Mouse (Mus musculus): ENCODE results near the gene Ccdc62.
A peak's percentile ranks its signal among the peaks of the same experiment; 100 is the strongest.

Gene Ccdc62

DNA sequence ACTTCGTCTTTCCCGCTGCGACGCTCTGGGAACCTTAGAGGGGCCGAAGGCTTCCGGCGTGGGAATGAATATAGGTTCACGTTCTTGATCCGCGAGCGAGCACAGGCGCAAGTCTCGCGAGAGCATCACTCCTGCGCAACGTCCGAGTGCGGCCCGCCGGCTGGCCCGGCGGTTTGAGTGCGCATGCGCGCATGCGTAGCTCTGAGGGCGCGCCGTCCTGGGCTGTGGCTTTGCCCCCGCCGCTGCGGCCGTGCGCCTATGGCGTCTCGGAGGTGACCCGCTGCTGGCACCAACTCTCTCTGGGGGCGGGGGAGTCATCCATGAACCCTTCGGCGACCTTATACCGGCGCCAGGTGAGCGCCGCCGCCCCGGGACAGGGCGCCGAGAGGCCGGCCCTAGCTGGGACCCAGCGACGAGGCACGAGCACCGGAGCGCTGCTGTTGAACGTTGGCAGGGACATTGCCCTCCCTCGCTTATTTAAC, at the start of gene Ccdc62:
Ccdc62 (plus strand) TSS at position 172 of the 482 bp plus-strand sequence.
- DNase-seq (ENCODE audit: low spot score in 2 of 2) = peak; percentile 89 to 97

- DNase-seq (ENCODE audit: low spot score in 2 of 2) = no peak
These were observed 49.7 kb upstream of the Ccdc62 start for GRCm38 (mm10) chr5:123880778-123881177.

- no peak for DNase-seq (ENCODE audit: low spot score in 2 of 2)
These were observed 46.6 kb upstream of the Ccdc62 start for GRCm38 (mm10) chr5:123883891-123884290.

DNA sequence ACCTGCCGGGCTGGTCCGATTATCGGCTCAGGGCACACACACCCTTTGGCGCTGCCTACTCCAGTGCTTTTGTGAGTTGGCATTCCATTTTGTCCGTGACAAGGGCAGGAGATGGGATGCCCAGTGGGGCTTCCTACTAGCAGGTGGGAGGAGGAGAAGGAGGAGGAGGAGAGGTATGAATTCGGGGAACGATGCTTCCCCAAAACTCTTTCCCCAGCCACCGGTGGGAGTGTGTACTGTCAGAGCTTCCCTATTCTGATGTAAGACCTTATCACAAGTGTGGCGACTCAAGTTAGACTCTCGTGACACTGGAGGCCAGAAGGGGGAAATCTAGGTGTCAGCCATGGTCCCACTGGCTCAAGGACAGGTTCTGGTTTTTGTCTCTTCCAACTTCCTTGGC, 46.1 kb upstream of the Ccdc62 start:
- DNase-seq (ENCODE audit: low spot score in 2 of 2) = no peak

DNA sequence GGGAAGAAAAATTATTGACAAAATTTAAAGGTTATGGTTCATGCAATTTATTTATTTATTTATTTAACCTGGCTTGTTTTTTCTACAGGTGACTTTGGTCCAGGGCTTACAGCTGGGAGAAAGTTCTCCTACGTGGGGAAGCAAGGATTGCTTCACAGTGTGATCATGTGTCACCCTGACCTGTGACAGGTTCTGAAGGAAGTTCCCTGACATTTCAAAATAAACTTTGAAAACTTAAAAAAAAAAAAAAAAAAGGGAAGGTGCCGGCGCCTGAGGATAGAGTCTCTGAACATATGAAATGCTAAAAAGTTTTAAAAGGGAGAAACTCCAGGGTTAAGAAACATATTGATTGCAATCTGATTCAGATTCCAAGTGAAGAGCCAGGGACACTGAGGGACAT, 44.1 kb upstream of the Ccdc62 start:
- no peak for DNase-seq (ENCODE audit: low spot score in 2 of 2)

DNA sequence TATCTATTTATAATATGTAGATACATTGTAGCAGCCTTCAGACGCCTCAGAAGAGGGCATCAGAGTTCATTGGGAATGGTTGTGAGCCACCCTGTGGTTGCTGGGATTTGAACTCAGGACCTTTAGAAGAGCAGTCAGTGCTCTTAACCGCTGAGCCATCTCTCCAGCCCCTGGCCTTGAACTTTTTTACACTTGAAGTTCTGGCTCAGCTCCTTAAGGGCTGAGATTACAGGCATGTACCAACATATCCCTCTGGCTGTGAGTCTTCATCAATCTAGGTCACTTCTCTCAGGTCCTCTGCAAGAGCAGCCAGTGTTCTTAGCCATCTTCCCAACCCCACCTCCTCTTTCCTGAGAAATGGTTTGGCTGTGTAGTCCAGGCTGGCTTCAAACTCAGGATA, 40.2 kb upstream of the Ccdc62 start:
- no peak for DNase-seq (ENCODE audit: low spot score in 2 of 2)

GRCm38 (mm10) chr5:123890987-123891386, 39.5 kb upstream of the Ccdc62 start:
- DNase-seq (ENCODE audit: low spot score in 2 of 2) = no peak

DNA sequence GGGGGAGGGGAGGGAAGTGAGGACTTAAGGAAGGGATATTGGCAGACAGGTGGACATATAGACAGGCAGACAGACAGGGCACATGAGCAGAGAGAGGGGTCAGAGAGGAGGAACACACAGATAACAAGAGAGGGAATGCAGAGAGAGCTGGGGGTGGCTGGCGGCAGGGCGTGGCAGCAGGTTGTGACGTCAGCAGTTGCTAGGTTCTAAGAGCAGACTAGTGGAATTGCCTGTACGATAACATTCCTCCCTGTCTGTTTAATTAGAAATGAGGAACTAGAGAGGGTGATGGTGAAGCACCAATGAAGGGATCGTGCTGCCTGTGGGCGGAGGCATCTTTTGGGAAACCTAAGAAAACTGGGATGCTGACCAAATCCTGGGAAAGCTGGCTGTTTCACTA, 38.8 kb upstream of the Ccdc62 start:
- DNase-seq (ENCODE audit: low spot score in 2 of 2) = peak in 1 of 2 experiments; percentile 61

DNA sequence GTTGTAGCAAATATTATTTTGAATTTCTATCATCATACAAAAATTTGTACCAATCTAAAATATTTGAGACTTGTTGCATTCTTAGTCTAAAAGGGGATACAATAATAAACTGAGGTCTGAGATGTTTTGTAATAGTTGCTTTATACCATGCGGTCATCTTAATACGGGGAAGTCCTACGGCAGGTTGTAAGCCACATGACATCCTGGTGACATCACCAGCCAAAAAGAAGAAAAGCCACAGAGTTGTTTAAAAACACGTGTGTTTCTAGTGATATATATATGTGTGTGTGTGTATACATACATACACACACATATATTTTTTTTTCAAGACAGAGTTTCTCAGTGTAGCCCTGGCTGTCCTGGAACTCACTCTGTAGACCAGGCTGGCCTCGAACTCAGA, 37.0 kb upstream of the Ccdc62 start:
- DNase-seq (ENCODE audit: low spot score in 2 of 2) = no peak

DNA sequence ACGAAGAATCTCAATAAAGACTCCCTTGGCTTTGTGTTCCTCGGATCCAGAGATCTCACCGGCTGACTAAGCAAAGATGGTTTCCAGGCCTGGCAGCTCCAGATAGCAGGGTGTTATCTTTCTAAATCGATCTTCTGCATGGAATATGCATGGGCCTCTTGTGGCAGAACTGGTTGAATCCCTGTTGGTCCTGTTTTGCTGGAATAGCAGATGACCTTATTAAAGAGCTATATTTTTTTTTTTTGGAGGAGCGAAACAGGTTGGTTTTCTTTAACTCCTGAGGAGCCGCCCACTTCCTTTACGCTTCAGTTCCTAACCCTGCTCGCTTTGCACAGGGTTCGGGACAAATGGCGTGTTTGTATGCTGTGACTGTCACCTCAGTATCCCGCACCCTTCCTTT, 34.1 kb upstream of the Ccdc62 start:
- DNase-seq (ENCODE audit: low spot score in 2 of 2) = no peak

DNA sequence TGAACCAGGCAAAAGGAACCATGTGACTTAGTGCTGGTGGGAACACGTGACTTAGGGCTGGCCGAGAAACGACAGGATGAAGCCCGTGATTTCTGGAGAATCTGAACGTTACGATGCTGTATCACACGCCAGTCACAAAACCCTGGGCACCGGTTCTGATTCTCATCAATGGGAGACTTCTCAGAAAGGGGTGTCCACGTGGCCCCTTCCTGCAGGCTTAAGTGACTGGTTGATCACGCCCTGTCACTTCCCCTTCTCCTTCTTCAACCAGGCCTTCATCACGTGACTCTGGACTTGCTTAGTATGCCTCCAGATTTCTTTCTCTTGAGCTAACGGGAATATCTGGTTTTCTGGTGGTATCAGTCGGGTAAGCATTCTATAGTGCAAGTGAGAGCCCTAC, 33.1 kb upstream of the Ccdc62 start:
- DNase-seq (ENCODE audit: low spot score in 2 of 2) = no peak

- no peak for DNase-seq (ENCODE audit: low spot score in 2 of 2)
These were observed 26.3 kb upstream of the Ccdc62 start for GRCm38 (mm10) chr5:123904059-123904672.

DNA sequence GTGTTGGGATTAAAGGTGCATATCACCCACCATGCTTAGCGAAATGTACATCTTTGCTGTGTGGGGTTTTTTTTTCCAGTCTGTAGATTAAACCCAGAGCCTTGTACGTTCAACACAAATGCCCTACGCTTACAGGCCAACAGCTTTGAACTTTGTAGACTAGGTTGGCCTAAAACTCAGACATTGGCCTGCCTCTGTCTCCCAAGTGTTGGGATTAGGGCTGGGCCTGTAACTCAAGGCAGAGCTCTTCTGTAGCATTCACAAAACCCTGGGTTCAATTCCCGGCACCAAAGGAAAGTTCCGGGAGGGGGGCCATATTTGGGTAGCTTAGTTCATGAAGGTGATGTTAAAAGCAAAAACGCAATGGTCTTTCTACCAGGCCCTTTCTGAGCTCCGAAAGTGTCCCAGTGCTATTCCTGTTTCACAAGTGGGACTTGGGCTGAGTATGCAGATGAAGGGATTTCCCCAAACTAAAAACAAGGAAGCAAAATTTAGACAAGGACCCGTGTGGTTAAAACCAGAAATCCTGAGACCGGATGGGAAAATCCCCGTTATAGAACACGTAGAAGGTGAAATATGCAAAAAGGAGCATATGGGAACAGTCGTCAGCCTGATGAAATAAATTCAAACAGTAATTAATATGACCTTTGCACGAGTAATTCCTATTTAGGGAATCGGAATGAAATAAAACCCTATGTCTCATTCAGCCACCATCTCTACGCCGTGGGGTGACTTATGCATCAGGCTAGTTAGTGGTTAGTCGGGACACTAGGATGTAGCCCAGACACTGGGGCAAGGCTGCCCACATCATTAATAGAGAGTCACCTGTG, 24.1 kb upstream of the Ccdc62 start:
- DNase-seq (ENCODE audit: low spot score in 2 of 2) = no peak

- DNase-seq (ENCODE audit: low spot score in 2 of 2) = peak; percentile 99 to 100
These were observed 23.4 kb upstream of the Ccdc62 start, which contains the start of gene Denr for GRCm38 (mm10) chr5:123906976-123907630. Gene Denr, plus strand, starts transcription at chr5:123907175.

DNA sequence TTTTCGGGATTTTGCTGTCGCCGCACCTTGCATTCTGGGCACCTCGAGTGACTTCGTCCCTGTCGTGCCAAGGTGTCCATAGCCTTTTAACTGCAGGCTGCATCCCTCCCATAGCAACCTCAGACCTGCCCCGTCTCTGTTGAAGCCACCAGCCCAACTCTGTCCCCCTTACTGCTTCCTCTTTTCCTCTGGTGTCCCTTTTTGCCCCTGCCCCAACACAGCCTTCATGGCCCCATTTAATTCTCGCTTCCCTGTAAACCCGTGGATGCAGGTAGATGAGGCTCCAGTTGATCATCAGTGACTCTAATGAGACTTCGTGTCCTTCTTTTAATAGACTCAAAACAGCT, 22.9 kb upstream of the Ccdc62 start:
- DNase-seq (ENCODE audit: low spot score in 2 of 2) = no peak

DNA sequence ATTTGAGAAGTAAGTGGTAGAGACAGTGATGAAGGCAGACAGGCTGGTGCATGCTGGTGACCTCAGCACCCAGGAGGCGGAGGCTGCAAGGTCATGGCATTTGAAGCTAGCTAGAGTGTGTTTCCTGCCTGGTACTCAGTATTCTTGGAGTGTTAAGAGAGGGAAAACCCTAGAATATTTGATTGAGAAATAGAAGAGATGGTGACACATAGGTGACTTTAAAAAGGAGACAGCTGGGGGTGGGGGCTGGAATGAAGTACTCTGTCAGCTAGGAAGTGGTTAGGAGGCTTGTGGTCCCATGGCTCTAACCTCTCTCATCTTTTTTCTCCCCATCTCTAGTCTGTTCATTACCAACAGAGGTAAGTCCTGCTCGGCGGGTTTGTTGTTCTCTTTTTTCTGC, 15.6 kb upstream of the Ccdc62 start:
- DNase-seq (ENCODE audit: low spot score in 2 of 2) = no peak

GRCm38 (mm10) chr5:123922112-123922511, 8.4 kb upstream of the Ccdc62 start:
- no peak for DNase-seq (ENCODE audit: low spot score in 2 of 2)

GRCm38 (mm10) chr5:123927118-123927517, 3.4 kb upstream of the Ccdc62 start, which contains the start of gene Gm43518:
Gene Gm43518, plus strand, starts transcription at chr5:123927418.
- no peak for DNase-seq (ENCODE audit: low spot score in 2 of 2)

DNA sequence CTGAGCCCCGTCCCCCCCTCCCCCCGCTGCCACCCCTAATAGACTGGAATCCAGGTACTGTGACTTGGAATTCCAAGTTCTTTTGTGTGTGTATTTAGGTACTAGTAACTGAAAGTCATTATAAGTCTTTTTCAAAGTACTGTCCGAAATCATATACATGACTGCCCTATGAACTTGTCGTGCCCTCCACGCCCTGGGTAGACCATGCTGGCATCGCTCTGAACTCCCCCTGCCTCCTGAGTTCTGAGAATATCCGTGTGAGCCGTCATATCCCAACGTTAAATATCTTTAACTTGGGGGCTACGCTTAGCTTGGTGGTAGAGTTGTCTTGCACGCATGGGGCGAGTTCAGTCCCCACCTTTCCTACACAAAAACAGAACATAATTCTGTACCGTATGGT, 652 bp downstream of the Ccdc62 start:
- no peak for DNase-seq (ENCODE audit: low spot score in 2 of 2)

DNA sequence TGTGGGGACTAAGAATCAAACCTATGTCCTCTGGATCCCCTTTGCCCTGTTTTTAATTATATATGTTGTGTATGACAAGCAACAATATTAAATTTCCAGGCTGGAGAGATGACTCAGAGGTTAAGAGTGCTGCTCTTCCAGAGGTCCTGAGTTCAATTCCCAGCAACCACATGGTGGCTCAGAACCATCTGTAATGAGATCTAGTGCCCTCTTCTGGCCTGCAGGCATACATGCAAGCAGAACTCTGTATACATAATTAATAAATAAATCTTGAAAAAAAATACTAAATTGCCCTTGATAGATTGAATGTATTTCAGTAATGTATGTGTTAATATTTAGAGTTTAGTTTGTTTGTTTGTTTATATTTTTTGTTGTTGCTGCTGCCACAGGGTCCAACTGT, 2.4 kb downstream of the Ccdc62 start:
- DNase-seq (ENCODE audit: low spot score in 2 of 2) = no peak

- DNase-seq (ENCODE audit: low spot score in 2 of 2) = peak in 1 of 2 experiments; percentile 22
These were observed 3.1 kb downstream of the Ccdc62 start for GRCm38 (mm10) chr5:123933556-123933955.

GRCm38 (mm10) chr5:123933957-123934591, 3.6 kb downstream of the Ccdc62 start:
- DNase-seq (ENCODE audit: low spot score in 2 of 2) = peak; percentile 18 to 60

All from spleen, postnatal 10 days (tissue).